Mouse (Mus musculus) cerebellum, adult 11 months (tissue): ENCODE results near the gene Cep350.
A peak's percentile ranks its signal among the peaks of the same experiment; 100 is the strongest.

Source experiments
- DNase-seq: peaks from one replicate; pipeline ENCODE4 v3.0.0; 2022

Cep350 gene

GRCm38 (mm10) chr1:155808261-155808660 is 164.8 kb downstream of the Cep350 start:
- DNase-seq = no peak

- DNase-seq = no peak
These were observed 167.4 kb downstream of the Cep350 start for GRCm38 (mm10) chr1:155805607-155806006.

GRCm38 (mm10) chr1:155801014-155801991 is 171.8 kb downstream of the Cep350 start:
- peak; percentile 77 for DNase-seq

- no peak for DNase-seq
These were observed 175.1 kb downstream of the Cep350 start for GRCm38 (mm10) chr1:155798000-155798399.

GRCm38 (mm10) chr1:155797425-155797824 is 175.6 kb downstream of the Cep350 start:
- DNase-seq = no peak

GRCm38 (mm10) chr1:155796757-155797405 is 176.2 kb downstream of the Cep350 start:
- no peak for DNase-seq

- no peak for DNase-seq
These were observed 177.2 kb downstream of the Cep350 start for GRCm38 (mm10) chr1:155795791-155796233.
